ENCODE assay signal across 14 mouse cellular contexts in genomic region chr4:118364641-118365040, GRCm38 (mm10).
"Had no signal": no experiment of that assay in that cellular context is flagged by ENCODE, and none has a peak within 500 bp of the region (broad histone marks: within the 10 kb centered on the region; RNA-seq: fewer than 3 reads in every experiment).

No protein-coding gene starts in this region.

- H3K27ac ChIP-seq: hindbrain, embryonic 15.5 days; kidney, postnatal 0 days; limb, embryonic 12.5 days; liver, embryonic 14.5 days; neural tube, embryonic 12.5 days had no signal

- DNase-seq: layer of hippocampus, adult 9-11 months; liver; lung, adult 2 months; lung, postnatal 36 days; midbrain, embryonic 14.5 days; right cerebral cortex, postnatal 4 days; spleen, adult 18-20 months; thymus, adult 18-20 months had no signal

- H3K27me3 ChIP-seq: hindbrain, embryonic 15.5 days; limb, embryonic 12.5 days; neural tube, embryonic 12.5 days had no signal

- H3K4me2 ChIP-seq: hindbrain, embryonic 15.5 days; limb, embryonic 12.5 days; neural tube, embryonic 12.5 days had no signal

- ATAC-seq: lung, postnatal 0 days had no signal

- H3K9ac ChIP-seq: hindbrain, embryonic 15.5 days; limb, embryonic 12.5 days; liver, embryonic 14.5 days; neural tube, embryonic 12.5 days had no signal

- H3K4me3 ChIP-seq: hindbrain, embryonic 15.5 days; limb, embryonic 12.5 days; neural tube, embryonic 12.5 days had no signal

- H3K9me3 ChIP-seq: hindbrain, embryonic 15.5 days; limb, embryonic 12.5 days; neural tube, embryonic 12.5 days had no signal
